Mouse (Mus musculus) cortical plate, adult 2 months (tissue): ENCODE data around the gene Arhgap24.

ENCODE experiments used
- CTCF ChIP-seq: fragments of 200-500 bp; IDR thresholded peaks from 2 replicates; pipeline ENCODE4 v1.5.1; 2011; ENCODE audit warnings: mild to moderate bottlenecking, control low read depth, low read length; ENCODE audit not compliant: insufficient read depth; ENCODE audit errors: extremely low read depth
- POLR2A ChIP-seq: fragments of 200-500 bp; IDR thresholded peaks from 2 replicates; pipeline ENCODE4 v1.6.1; 2011; ENCODE audit warnings: mild to moderate bottlenecking, low read length, control low read depth; ENCODE audit not compliant: insufficient read depth; ENCODE audit errors: extremely low read depth

- TF ChIP-seq CTCF, result no peak
- TF ChIP-seq POLR2A, result no peak
Measured at GRCm38 (mm10) chr5:102552533-102552932, 71.3 kb downstream of the Arhgap24 start.
